Mouse (Mus musculus) testis, adult 2 months (tissue): Measurements from ENCODE around the gene Ttll9.

ENCODE experiments used
- CTCF ChIP-seq: fragments of 200-500 bp; IDR thresholded peaks from 2 replicates; pipeline ENCODE4 v1.5.1; 2012; ENCODE audit warnings: low read depth, mild to moderate bottlenecking, inconsistent platforms, low read length, moderate library complexity; ENCODE audit not compliant: control insufficient read depth, insufficient read depth, insufficient replicate concordance
- POLR2A ChIP-seq: fragments of 200-500 bp; IDR thresholded peaks from 2 replicates; pipeline ENCODE4 v1.6.1; 2012; ENCODE audit warnings: low read depth, mild to moderate bottlenecking, inconsistent platforms, low read length, moderate library complexity; ENCODE audit not compliant: control insufficient read depth

- TF ChIP-seq CTCF (no peak), POLR2A (no peak)
Observed at GRCm38 (mm10) chr2:153052700-153053351, 90.5 kb downstream of the Ttll9 start.
